Mouse (Mus musculus): ENCODE measurements around the gene Acsf3. TPM values are rescaled to one million over a fixed set of nuclear protein-coding genes. Genes with fewer than 3 reads are reported as not detected.

Gene Acsf3
- polyA plus RNA-seq, 1 experiment from 2014 or later, result 17.5 TPM

- Histone ChIP-seq H3K9me3 (replicated peaks; ENCODE audit: control insufficient read depth, low read length) (no peaks in the 10 kb centered on the region), H3K36me3 (ENCODE audit: control insufficient read depth, insufficient read depth, low read length) (0 out of 2 replicates have a peak, but pooled peaks cover 6% of the 10 kb centered on the region), H3K27me3 (ENCODE audit: control insufficient read depth, insufficient read depth, low read length) (no peaks in the 10 kb centered on the region), H3K4me2 (no peak overlapping the region), H3K27ac (ENCODE audit: low read depth, low read length) (no peak overlapping the region), H3K9ac (ENCODE audit: low read depth, low read length) (no peak overlapping the region), H3K4me3 (ENCODE audit: low read depth, low read length) (no peak overlapping the region), H3K4me1 (ENCODE audit: control insufficient read depth, insufficient read depth, low read length) (0 out of 2 replicates have a peak, but pooled peaks cover 3% of the 10 kb centered on the region)
- ATAC-seq (replicated peaks; ENCODE audit: insufficient number of reproducible peaks, low FRiP score, low TSS enrichment), result no peak
- WGBS (ENCODE audit: insufficient replicate concordance), result 63% methylated on average over 1 of the region's 1 CpGs
Observed at GRCm38 (mm10) chr8:122784756-122785155, 9.5 kb downstream of the Acsf3 start.

GRCm38 (mm10) chr8:122789796-122790195 is 14.5 kb downstream of the Acsf3 start:
- H3K27ac ChIP-seq (ENCODE audit: low read depth, low read length), result no peak overlapping the region
- no peak overlapping the region for H3K9ac ChIP-seq (ENCODE audit: low read depth, low read length)
- H3K27me3 ChIP-seq (ENCODE audit: control insufficient read depth, insufficient read depth, low read length), result no peaks in the 10 kb centered on the region
- H3K4me2 ChIP-seq, result no peak overlapping the region
- H3K4me1 ChIP-seq (ENCODE audit: control insufficient read depth, insufficient read depth, low read length), result no peaks in the 10 kb centered on the region
- H3K36me3 ChIP-seq (ENCODE audit: control insufficient read depth, insufficient read depth, low read length), result 0 out of 2 replicates have a peak, but pooled peaks cover 3% of the 10 kb centered on the region
- no peaks in the 10 kb centered on the region for H3K9me3 ChIP-seq (replicated peaks; ENCODE audit: control insufficient read depth, low read length)
- WGBS (ENCODE audit: insufficient replicate concordance), result 88% methylated on average over 5 of the region's 5 CpGs
- H3K4me3 ChIP-seq (ENCODE audit: low read depth, low read length), result no peak overlapping the region
- no peak for ATAC-seq (replicated peaks; ENCODE audit: insufficient number of reproducible peaks, low FRiP score, low TSS enrichment)

- ATAC-seq (replicated peaks; ENCODE audit: insufficient number of reproducible peaks, low FRiP score, low TSS enrichment), result no peak; the same call in 1 of the 2 replicates
- Histone ChIP-seq H3K9me3 (replicated peaks; ENCODE audit: control insufficient read depth, low read length) (no peaks in the 10 kb centered on the region), H3K27ac (ENCODE audit: low read depth, low read length) (no peak overlapping the region), H3K9ac (ENCODE audit: low read depth, low read length) (no peak overlapping the region), H3K4me2 (no peak overlapping the region), H3K27me3 (ENCODE audit: control insufficient read depth, insufficient read depth, low read length) (no peaks in the 10 kb centered on the region), H3K4me1 (ENCODE audit: control insufficient read depth, insufficient read depth, low read length) (no peaks in the 10 kb centered on the region), H3K4me3 (ENCODE audit: low read depth, low read length) (no peak overlapping the region), H3K36me3 (ENCODE audit: control insufficient read depth, insufficient read depth, low read length) (no peaks in the 10 kb centered on the region)
- WGBS (ENCODE audit: insufficient replicate concordance), result 69% methylated on average over 18 of the region's 18 CpGs
Observed at GRCm38 (mm10) chr8:122793375-122794174, 18.3 kb downstream of the Acsf3 start.

GRCm38 (mm10) chr8:122794175-122794454 is 18.8 kb downstream of the Acsf3 start:
- no peak for ATAC-seq (replicated peaks; ENCODE audit: insufficient number of reproducible peaks, low FRiP score, low TSS enrichment)
- Histone ChIP-seq H3K4me2 (no peak overlapping the region), H3K4me3 (ENCODE audit: low read depth, low read length) (no peak overlapping the region), H3K9ac (ENCODE audit: low read depth, low read length) (no peak overlapping the region), H3K27me3 (ENCODE audit: control insufficient read depth, insufficient read depth, low read length) (no peaks in the 10 kb centered on the region), H3K36me3 (ENCODE audit: control insufficient read depth, insufficient read depth, low read length) (no peaks in the 10 kb centered on the region), H3K4me1 (ENCODE audit: control insufficient read depth, insufficient read depth, low read length) (no peaks in the 10 kb centered on the region), H3K9me3 (replicated peaks; ENCODE audit: control insufficient read depth, low read length) (no peaks in the 10 kb centered on the region), H3K27ac (ENCODE audit: low read depth, low read length) (no peak overlapping the region)
- 81% methylated on average over 5 of the region's 5 CpGs for WGBS (ENCODE audit: insufficient replicate concordance)

- Histone ChIP-seq H3K36me3 (ENCODE audit: control insufficient read depth, insufficient read depth, low read length) (no peaks in the 10 kb centered on the region), H3K4me1 (ENCODE audit: control insufficient read depth, insufficient read depth, low read length) (no peaks in the 10 kb centered on the region), H3K4me3 (ENCODE audit: low read depth, low read length) (no peak overlapping the region), H3K27me3 (ENCODE audit: control insufficient read depth, insufficient read depth, low read length) (no peaks in the 10 kb centered on the region), H3K27ac (ENCODE audit: low read depth, low read length) (no peak overlapping the region), H3K9ac (ENCODE audit: low read depth, low read length) (no peak overlapping the region), H3K9me3 (replicated peaks; ENCODE audit: control insufficient read depth, low read length) (no peaks in the 10 kb centered on the region), H3K4me2 (no peak overlapping the region)
- WGBS (ENCODE audit: insufficient replicate concordance), result 51% methylated on average over 15 of the region's 15 CpGs
- no peak for ATAC-seq (replicated peaks; ENCODE audit: insufficient number of reproducible peaks, low FRiP score, low TSS enrichment)
Observed at GRCm38 (mm10) chr8:122803906-122804761, 28.8 kb downstream of the Acsf3 start.

GRCm38 (mm10) chr8:122805349-122805748 is 30.1 kb downstream of the Acsf3 start:
- Histone ChIP-seq H3K4me2 (no peak overlapping the region), H3K4me3 (ENCODE audit: low read depth, low read length) (no peak overlapping the region), H3K36me3 (ENCODE audit: control insufficient read depth, insufficient read depth, low read length) (no peaks in the 10 kb centered on the region), H3K9me3 (replicated peaks; ENCODE audit: control insufficient read depth, low read length) (no peaks in the 10 kb centered on the region), H3K27ac (ENCODE audit: low read depth, low read length) (no peak overlapping the region), H3K27me3 (ENCODE audit: control insufficient read depth, insufficient read depth, low read length) (no peaks in the 10 kb centered on the region), H3K9ac (ENCODE audit: low read depth, low read length) (no peak overlapping the region), H3K4me1 (ENCODE audit: control insufficient read depth, insufficient read depth, low read length) (no peaks in the 10 kb centered on the region)
- 64% methylated on average over 3 of the region's 3 CpGs for WGBS (ENCODE audit: insufficient replicate concordance)
- no peak for ATAC-seq (replicated peaks; ENCODE audit: insufficient number of reproducible peaks, low FRiP score, low TSS enrichment)

- ATAC-seq (replicated peaks; ENCODE audit: insufficient number of reproducible peaks, low FRiP score, low TSS enrichment), result no peak
- Histone ChIP-seq H3K36me3 (ENCODE audit: control insufficient read depth, insufficient read depth, low read length) (no peaks in the 10 kb centered on the region), H3K4me1 (ENCODE audit: control insufficient read depth, insufficient read depth, low read length) (no peaks in the 10 kb centered on the region), H3K9ac (ENCODE audit: low read depth, low read length) (no peak overlapping the region), H3K9me3 (replicated peaks; ENCODE audit: control insufficient read depth, low read length) (no peaks in the 10 kb centered on the region), H3K4me3 (ENCODE audit: low read depth, low read length) (no peak overlapping the region), H3K27ac (ENCODE audit: low read depth, low read length) (no peak overlapping the region), H3K4me2 (no peak overlapping the region), H3K27me3 (ENCODE audit: control insufficient read depth, insufficient read depth, low read length) (no peaks in the 10 kb centered on the region)
- 73% methylated on average over 7 of the region's 7 CpGs for WGBS (ENCODE audit: insufficient replicate concordance)
Observed at GRCm38 (mm10) chr8:122806956-122807538, 31.8 kb downstream of the Acsf3 start.

- Histone ChIP-seq H3K36me3 (ENCODE audit: control insufficient read depth, insufficient read depth, low read length) (no peaks in the 10 kb centered on the region), H3K9ac (ENCODE audit: low read depth, low read length) (no peak overlapping the region), H3K27ac (ENCODE audit: low read depth, low read length) (no peak overlapping the region), H3K9me3 (replicated peaks; ENCODE audit: control insufficient read depth, low read length) (no peaks in the 10 kb centered on the region), H3K27me3 (ENCODE audit: control insufficient read depth, insufficient read depth, low read length) (no peaks in the 10 kb centered on the region), H3K4me1 (ENCODE audit: control insufficient read depth, insufficient read depth, low read length) (no peaks in the 10 kb centered on the region), H3K4me3 (ENCODE audit: low read depth, low read length) (no peak overlapping the region), H3K4me2 (no peak overlapping the region)
- no peak for ATAC-seq (replicated peaks; ENCODE audit: insufficient number of reproducible peaks, low FRiP score, low TSS enrichment)
- 85% methylated on average over 4 of the region's 4 CpGs for WGBS (ENCODE audit: insufficient replicate concordance)
Observed at GRCm38 (mm10) chr8:122807907-122808306, 32.6 kb downstream of the Acsf3 start.
